Mouse (Mus musculus): ENCODE measurements around the gene BC035044. TPM values are rescaled to one million over a fixed set of nuclear protein-coding genes. Genes with fewer than 3 reads are reported as not detected.

The BC035044 gene
- polyA plus RNA-seq, 1 experiment from 2014 or later: 0.79 TPM

Small RNAs within 50 kb of the gene (microRNA-seq; reads per million reads assigned to microRNA genes)
- gene Gm27336: not detected

Other genes with a start within 250 kb of the BC035044 start
- gene Clec2h, start 228.7 kb downstream of the BC035044 start, polyA plus RNA-seq (2016; fragmentation: Nextera tagmentation; extraction: Ambion mirVana): not detected in 2 replicates
- gene Klrb1, start 168.1 kb downstream of the BC035044 start, polyA plus RNA-seq (2016; fragmentation: Nextera tagmentation; extraction: Ambion mirVana): not detected in 2 replicates
- not detected in 2 replicates for gene Klrb1c, start 101.9 kb downstream of the BC035044 start, polyA plus RNA-seq (2016; fragmentation: Nextera tagmentation; extraction: Ambion mirVana)
- gene Gm44511, start 64.8 kb downstream of the BC035044 start, polyA plus RNA-seq (2016; fragmentation: Nextera tagmentation; extraction: Ambion mirVana): not detected in 2 replicates
- not detected in 2 replicates for gene Klrb1b, start 64.8 kb downstream of the BC035044 start, polyA plus RNA-seq (2016; fragmentation: Nextera tagmentation; extraction: Ambion mirVana)
- gene Clec2i, start 3.5 kb downstream of the BC035044 start, polyA plus RNA-seq (2016; fragmentation: Nextera tagmentation; extraction: Ambion mirVana): not detected in 2 replicates
- gene Clec2g, start 43.3 kb upstream of the BC035044 start, polyA plus RNA-seq (2016; fragmentation: Nextera tagmentation; extraction: Ambion mirVana): not detected in 2 replicates
- 0.49 TPM in 1 of 2 replicates, not detected in the other for gene Klrb1f, start 154.8 kb upstream of the BC035044 start, polyA plus RNA-seq (2016; fragmentation: Nextera tagmentation; extraction: Ambion mirVana)
- gene Clec2e, start 209.8 kb upstream of the BC035044 start, polyA plus RNA-seq (2016; fragmentation: Nextera tagmentation; extraction: Ambion mirVana): not detected in 2 replicates